Mouse (Mus musculus) forebrain, embryonic 10.5 days (tissue): ENCODE results near the gene Zfp160. TPM values are rescaled to one million over a fixed set of nuclear protein-coding genes. Genes with fewer than 3 reads are reported as not detected.
"Not testable (repeated sequence)": the region's sequence is repeated elsewhere in the genome, so short reads cannot be mapped to it uniquely, and the experiment has no call there.

Source experiments
- DNase-seq: peaks from one replicate; pipeline ENCODE4 v3.0.0-alpha.2; 2017; ENCODE audit warnings: low spot score; ENCODE audit errors: extremely low spot score
- H3K27ac ChIP-seq: fragments of 300-500 bp; sonication (generic); 2 replicates; pipeline ENCODE4 v1.5.1; 2016; ENCODE audit warnings: mild to moderate bottlenecking
- H3K27me3 ChIP-seq: fragments of 300-500 bp; sonication (generic); 2 replicates; pipeline ENCODE4 v1.6.1; 2016; ENCODE audit warnings: mild to moderate bottlenecking; ENCODE audit not compliant: poor library complexity, severe bottlenecking
- H3K36me3 ChIP-seq: fragments of 300-500 bp; sonication (generic); replicated peaks from 2 replicates; pipeline ENCODE4 v1.6.1; 2016; ENCODE audit warnings: mild to moderate bottlenecking, moderate library complexity
- H3K4me1 ChIP-seq: fragments of 300-500 bp; sonication (generic); 2 replicates; pipeline ENCODE4 v1.6.1; 2016
- H3K4me3 ChIP-seq: fragments of 300-500 bp; sonication (generic); 2 replicates; pipeline ENCODE4 v1.5.1; 2016; ENCODE audit warnings: mild to moderate bottlenecking, moderate library complexity
- H3K9me3 ChIP-seq: fragments of 300-500 bp; sonication (generic); 2 replicates; pipeline ENCODE4 v1.6.1; 2016; ENCODE audit warnings: mild to moderate bottlenecking, moderate library complexity
- WGBS: fragments of 180-500 bp; shearing (Covaris S2); methylation state at CpG from one replicate; pipeline ENCODE4 v1.1.7; 2016; 5-methylcytosine and 5-hydroxymethylcytosine counted together
- polyA plus RNA-seq: library from polyadenylated mRNA; unstranded; fragments of >200 nt; fragmentation: Nextera tagmentation; extraction: Ambion mirVana; gene quantifications from 2 replicates; pipeline ENCODE4 v1.2.1, GENCODE M21; 2016

Gene Zfp160
- polyA plus RNA-seq, 1 experiment from 2014 or later, result 15.7 TPM

DNA sequence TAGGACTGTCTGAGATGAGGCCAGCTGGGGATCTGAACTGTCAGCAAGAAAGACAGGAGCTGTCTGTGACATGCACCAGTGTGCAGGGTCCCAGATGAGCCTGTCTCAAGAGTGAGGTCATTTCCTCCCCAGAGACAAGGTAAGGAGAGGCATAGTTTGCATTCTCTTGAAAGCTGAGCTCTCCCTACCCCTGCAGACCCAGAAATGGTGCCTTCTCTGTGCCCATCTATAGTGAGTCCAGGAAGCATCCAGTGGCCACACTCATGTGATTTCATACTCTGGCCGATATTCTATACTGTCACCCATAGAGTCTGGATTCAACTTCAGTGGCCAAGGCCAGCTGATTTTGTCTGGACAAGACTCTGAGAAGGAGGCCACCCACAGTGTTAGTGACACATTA, 46.4 kb downstream of the Zfp160 start:
- not testable (repeated sequence) for H3K27me3 ChIP-seq, DNase-seq, H3K36me3 ChIP-seq, H3K4me1 ChIP-seq, H3K27ac ChIP-seq, H3K4me3 ChIP-seq
- H3K9me3 ChIP-seq, result peaks cover 21% of the 10 kb centered on the region; the same call in 1 of the 2 replicates
- 91% methylated on average over 1 of the region's 1 CpGs for WGBS

GRCm38 (mm10) chr17:21065501-21065900, 56.8 kb downstream of the Zfp160 start:
- H3K27ac ChIP-seq, result no peak overlapping the region
- no peak for DNase-seq
- H3K4me3 ChIP-seq, result no peak overlapping the region
- H3K9me3 ChIP-seq, result peaks cover 20% of the 10 kb centered on the region
- no peaks in the 10 kb centered on the region for H3K4me1 ChIP-seq
- H3K36me3 ChIP-seq, result no peaks in the 10 kb centered on the region
- H3K27me3 ChIP-seq, result no peaks in the 10 kb centered on the region
- WGBS, result 55% methylated on average over 1 of the region's 1 CpGs

- H3K36me3 ChIP-seq, result no peaks in the 10 kb centered on the region
- no peaks in the 10 kb centered on the region for H3K27me3 ChIP-seq
- DNase-seq, result no peak
- peaks cover 31% of the 10 kb centered on the region for H3K9me3 ChIP-seq
- H3K27ac ChIP-seq, result no peak overlapping the region
- no peak overlapping the region for H3K4me3 ChIP-seq
- no peaks in the 10 kb centered on the region for H3K4me1 ChIP-seq
Observed at GRCm38 (mm10) chr17:21067036-21067435, 58.3 kb downstream of the Zfp160 start.

GRCm38 (mm10) chr17:21069443-21069842, 60.7 kb downstream of the Zfp160 start:
- not testable (repeated sequence) for H3K27ac ChIP-seq, H3K4me1 ChIP-seq, H3K4me3 ChIP-seq, H3K36me3 ChIP-seq, H3K27me3 ChIP-seq, DNase-seq
- no CpG with 5 or more reads among the region's 3 CpGs for WGBS
- H3K9me3 ChIP-seq, result peaks cover 38% of the 10 kb centered on the region

DNA sequence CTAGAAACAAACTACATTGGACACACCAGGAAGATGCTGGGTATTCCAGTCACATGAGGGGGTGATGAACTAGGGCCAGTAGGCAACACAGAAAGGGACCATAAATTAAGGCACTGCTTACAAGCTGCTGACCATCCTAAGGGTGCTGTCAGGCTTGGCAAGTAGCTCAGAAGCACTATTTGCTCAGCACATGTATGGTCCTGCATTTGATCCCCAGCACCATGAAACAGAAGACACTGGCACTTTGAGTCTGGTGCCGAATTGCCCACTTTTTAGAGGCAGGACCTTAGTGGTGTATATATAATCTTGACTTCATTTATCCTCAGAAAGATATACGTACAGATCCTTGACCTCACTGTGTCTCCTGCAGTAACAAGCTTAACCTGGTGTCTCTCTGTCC, 62.3 kb downstream of the Zfp160 start:
- 81% methylated on average over 2 of the region's 2 CpGs for WGBS
- H3K4me1 ChIP-seq, DNase-seq, H3K27me3 ChIP-seq, H3K36me3 ChIP-seq, H3K4me3 ChIP-seq, H3K27ac ChIP-seq: not testable (repeated sequence)
- peaks cover 38% of the 10 kb centered on the region for H3K9me3 ChIP-seq

Other genes with a start within 250 kb of the Zfp160 start
- not detected in 2 replicates for gene Vmn1r228, start 222.7 kb upstream of the Zfp160 start, polyA plus RNA-seq
- gene Vmn1r229, start 197.3 kb upstream of the Zfp160 start, polyA plus RNA-seq, result not detected in 2 replicates
- gene Vmn1r230, start 168.5 kb upstream of the Zfp160 start, polyA plus RNA-seq, result not detected in 2 replicates
- gene Vmn1r231, start 103.8 kb upstream of the Zfp160 start, polyA plus RNA-seq, result not detected in 2 replicates
- not detected in 2 replicates for gene Vmn1r232, start 89.2 kb upstream of the Zfp160 start, polyA plus RNA-seq
- 471 and 496 TPM in 2 replicates for gene Ppp2r1a, start 63.6 kb upstream of the Zfp160 start, polyA plus RNA-seq
- gene Vmn1r233, start 12.4 kb upstream of the Zfp160 start, polyA plus RNA-seq, result not detected in 2 replicates
- gene Vmn1r234, start 217.2 kb downstream of the Zfp160 start, polyA plus RNA-seq, result not detected in 2 replicates
- not detected in 2 replicates for gene Vmn1r235, start 247.5 kb downstream of the Zfp160 start, polyA plus RNA-seq